Mouse (Mus musculus) CH12.LX (cell line): ENCODE data around the gene Cyp2c23.

Source experiments
- CTCF ChIP-seq, 2 experiments: IDR thresholded peaks in 1 of 2; conservative IDR thresholded peaks in 1 of 2; 2 replicates each; pipeline ENCODE4 v1.5.1; 2011 to 2012; ENCODE audit warnings: low read depth in 2 of 2, low read length in 2 of 2, improper control_type of control experiment in 1 of 2, inconsistent platforms in 1 of 2, mild to moderate bottlenecking in 1 of 2, moderate library complexity in 1 of 2
- EP300 ChIP-seq: IDR thresholded peaks from 2 replicates; pipeline ENCODE4 v1.6.1; 2011; ENCODE audit warnings: low read length, improper control_type of control experiment
- POLR2A ChIP-seq: IDR thresholded peaks from 2 replicates; pipeline ENCODE4 v1.6.1; 2011; ENCODE audit warnings: low read depth, mild to moderate bottlenecking, improper control_type of control experiment, low read length

DNA sequence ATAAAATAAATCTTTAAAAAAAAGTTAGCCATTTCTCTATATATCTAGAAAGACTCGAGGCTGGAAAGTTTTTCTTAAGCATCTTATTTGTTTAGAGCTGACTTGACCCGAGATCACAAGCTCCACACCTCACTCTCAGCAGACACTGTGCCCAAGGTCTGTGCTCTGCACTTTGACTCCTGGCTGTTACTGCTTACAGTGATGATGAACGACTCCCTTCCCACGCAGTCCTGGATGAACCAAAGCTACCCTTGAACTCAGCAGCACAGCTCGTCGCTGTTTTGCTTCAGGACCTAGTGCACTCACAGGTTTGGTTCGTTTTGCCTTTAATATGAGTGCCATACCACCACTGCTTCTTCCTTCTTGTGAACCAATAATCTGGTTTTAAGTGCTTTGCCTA, 34.8 kb upstream of the Cyp2c23 start:
- TF ChIP-seq POLR2A, result no peak
- no peak for TF ChIP-seq CTCF (conservative IDR thresholded peaks at IDR 0.05 in 1 of 2, IDR thresholded peaks at IDR 0.05 in 1 of 2; ENCODE audit: low read depth in 2 of 2, low read length in 2 of 2)
- TF ChIP-seq EP300, result no peak
